Mouse (Mus musculus): ENCODE measurements at regions not wholly inside any gene's neighbourhood (a gene's known extent, or its start where the extent isn't known, plus 50 kb on each side); places are given as distances from the start of the nearest gene placed in this dataset.

- dilution Hi-C loops (cut with MboI; ENCODE audit: extremely low pct_ligation_motif_present, extremely low pct_unique_long_range_greater_than_20kb, low sequenced_read_pairs) = no loop called here
- peaks cover 71% of the 10 kb centered on the region for H3K9me3 ChIP-seq (replicated peaks; ENCODE audit: low read length)
- H3K9ac ChIP-seq (ENCODE audit: insufficient read depth, low read depth) = no peak overlapping the region
- H3K27me3 ChIP-seq (replicated peaks) = no peaks in the 10 kb centered on the region
- no peaks in the 10 kb centered on the region for H3K79me2 ChIP-seq (replicated peaks; ENCODE audit: control insufficient read depth, extremely low read depth, insufficient read depth, poor library complexity, severe bottlenecking)
- no peaks in the 10 kb centered on the region for H3K4me1 ChIP-seq (ENCODE audit: control insufficient read depth in 1 of 2, insufficient read depth in 2 of 2)
- H3K27ac ChIP-seq (ENCODE audit: insufficient read depth, low read depth) = no peak overlapping the region
- in situ Hi-C loops (cut with MboI; ENCODE audit: low pct_ligation_motif_present, low pct_unique_long_range_greater_than_20kb, low sequenced_read_pairs) = no loop called here
- no peak overlapping the region for H3K4me3 ChIP-seq (replicated peaks in 1 of 3; ENCODE audit: low read depth in 2 of 3, low read length in 2 of 3, poor library complexity in 1 of 3)
- TF ChIP-seq POLR2A (IDR thresholded peaks at IDR 0.05; ENCODE audit: low read depth, low read length) (no peak), ELF1 (IDR thresholded peaks at IDR 0.05; ENCODE audit: low read depth, low read length) (no peak), MAFK (IDR thresholded peaks at IDR 0.05; ENCODE audit: insufficient replicate concordance, low read length) (no peak), HCFC1 (IDR thresholded peaks at IDR 0.05; ENCODE audit: low read depth, low read length) (no peak), UBTF (IDR thresholded peaks at IDR 0.05; ENCODE audit: low read depth, low read length) (no peak), SMC3 (IDR thresholded peaks at IDR 0.05; ENCODE audit: low read depth, low read length) (no peak), ZKSCAN1 (IDR thresholded peaks at IDR 0.05; ENCODE audit: borderline replicate concordance, low read depth, low read length) (no peak)
- no peak for DNase-seq (ENCODE audit: extremely low read depth)
- H3K4me2 ChIP-seq (ENCODE audit: insufficient read depth, low read depth, poor library complexity, severe bottlenecking) = no peak overlapping the region
- no peaks in the 10 kb centered on the region for H3K36me3 ChIP-seq (replicated peaks in 1 of 2; ENCODE audit: control insufficient read depth in 1 of 2, insufficient read depth in 1 of 2, low read length in 1 of 2)
These were observed 92.4 kb upstream of the Slc25a26 start for GRCm38 (mm10) chr6:94407751-94408150.

DNA sequence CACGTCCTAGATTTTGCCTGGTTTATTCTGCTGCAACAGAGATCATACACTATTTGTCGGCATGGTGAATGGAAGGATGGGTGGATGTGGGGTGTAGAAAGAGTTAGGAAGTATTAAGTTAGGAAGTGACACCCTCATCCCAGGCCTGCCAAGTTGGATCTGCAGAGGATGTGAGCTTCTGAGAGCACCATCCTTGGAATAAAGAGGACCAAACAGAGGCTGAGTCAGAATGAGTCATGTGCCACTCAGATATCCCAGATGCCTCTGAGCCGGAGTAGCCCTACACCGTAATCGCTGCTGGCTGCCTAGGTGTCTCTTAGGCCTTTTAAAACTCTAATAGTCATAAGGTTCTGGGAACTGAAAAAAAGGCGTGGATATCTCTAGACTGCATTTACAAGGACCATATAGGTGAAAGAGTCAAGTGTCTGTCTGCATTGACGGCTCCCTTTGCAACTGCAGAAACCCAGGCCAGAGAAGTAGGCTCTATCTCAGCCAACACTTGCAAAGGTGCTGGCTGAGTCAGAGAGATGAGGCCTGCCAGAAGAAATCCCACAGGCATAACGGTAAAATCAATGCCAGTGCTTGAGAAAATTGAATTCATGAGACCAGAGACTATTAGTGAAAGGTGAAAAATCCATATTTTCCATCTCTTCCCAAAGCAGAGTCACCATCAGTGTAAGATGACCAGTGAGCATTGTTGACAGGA, 94.6 kb upstream of the Slc25a26 start:
- DNase-seq (ENCODE audit: extremely low read depth) = no peak
- dilution Hi-C loops (cut with MboI; ENCODE audit: extremely low pct_ligation_motif_present, extremely low pct_unique_long_range_greater_than_20kb, low sequenced_read_pairs) = no loop called here
- no peaks in the 10 kb centered on the region for H3K36me3 ChIP-seq (replicated peaks in 1 of 2; ENCODE audit: control insufficient read depth in 1 of 2, insufficient read depth in 1 of 2, low read length in 1 of 2)
- H3K4me2 ChIP-seq (ENCODE audit: insufficient read depth, low read depth, poor library complexity, severe bottlenecking) = no peak overlapping the region
- no peak overlapping the region for H3K9ac ChIP-seq (ENCODE audit: insufficient read depth, low read depth)
- H3K27me3 ChIP-seq (replicated peaks) = no peaks in the 10 kb centered on the region
- H3K79me2 ChIP-seq (replicated peaks; ENCODE audit: control insufficient read depth, extremely low read depth, insufficient read depth, poor library complexity, severe bottlenecking) = no peaks in the 10 kb centered on the region
- no peaks in the 10 kb centered on the region for H3K4me1 ChIP-seq (ENCODE audit: control insufficient read depth in 1 of 2, insufficient read depth in 2 of 2)
- H3K4me3 ChIP-seq (replicated peaks in 1 of 3; ENCODE audit: low read depth in 2 of 3, low read length in 2 of 3, poor library complexity in 1 of 3) = no peak overlapping the region
- no peak overlapping the region for H3K27ac ChIP-seq (ENCODE audit: insufficient read depth, low read depth)
- in situ Hi-C loops (cut with MboI; ENCODE audit: low pct_ligation_motif_present, low pct_unique_long_range_greater_than_20kb, low sequenced_read_pairs) = no loop called here
- no peak for TF ChIP-seq TBP (conservative IDR thresholded peaks at IDR 0.05; ENCODE audit: low read depth, low read length)
- TF ChIP-seq ELF1 (IDR thresholded peaks at IDR 0.05; ENCODE audit: low read depth, low read length) = no peak
- TF ChIP-seq CHD1 (IDR thresholded peaks at IDR 0.05; ENCODE audit: low read depth, low read length) = no peak
- no peak for TF ChIP-seq GABPA (IDR thresholded peaks at IDR 0.05; ENCODE audit: insufficient replicate concordance, low read depth, low read length)
- TF ChIP-seq ZMIZ1 (IDR thresholded peaks at IDR 0.05; ENCODE audit: low read depth, low read length) = no peak
- TF ChIP-seq HCFC1 (IDR thresholded peaks at IDR 0.05; ENCODE audit: low read depth, low read length) = no peak
- no peak for TF ChIP-seq USF2 (conservative IDR thresholded peaks at IDR 0.05; ENCODE audit: low read depth, low read length)
- no peak for TF ChIP-seq ZC3H11A (IDR thresholded peaks at IDR 0.05; ENCODE audit: low read depth, low read length)
- no peak for TF ChIP-seq UBTF (IDR thresholded peaks at IDR 0.05; ENCODE audit: low read depth, low read length)
- TF ChIP-seq ZNF384 (IDR thresholded peaks at IDR 0.05; ENCODE audit: low read depth, low read length) = no peak
- TF ChIP-seq BHLHE40 (IDR thresholded peaks at IDR 0.05; ENCODE audit: low read depth, low read length) = no peak
- TF ChIP-seq ETS1 (conservative IDR thresholded peaks at IDR 0.05; ENCODE audit: low read depth, low read length) = no peak
- no peak for TF ChIP-seq CHD2 (IDR thresholded peaks at IDR 0.05; ENCODE audit: low read length)
- TF ChIP-seq SMC3 (IDR thresholded peaks at IDR 0.05; ENCODE audit: low read depth, low read length) = no peak
- H3K9me3 ChIP-seq (replicated peaks; ENCODE audit: low read length) = peaks cover 73% of the 10 kb centered on the region

All from CH12.LX (cell line).